Mouse (Mus musculus) ES-E14 (cell line): ENCODE results near the gene Slc41a3.

Source experiments
- CHD2 ChIP-seq: IDR thresholded peaks from 2 replicates; pipeline ENCODE4 v1.6.1; 2014; ENCODE audit warnings: mild to moderate bottlenecking, low read depth, low read length, inconsistent platforms
- HCFC1 ChIP-seq: IDR thresholded peaks from 2 replicates; pipeline ENCODE4 v1.6.1; 2012; ENCODE audit warnings: low read length, inconsistent platforms, borderline replicate concordance; ENCODE audit not compliant: insufficient read depth

DNA sequence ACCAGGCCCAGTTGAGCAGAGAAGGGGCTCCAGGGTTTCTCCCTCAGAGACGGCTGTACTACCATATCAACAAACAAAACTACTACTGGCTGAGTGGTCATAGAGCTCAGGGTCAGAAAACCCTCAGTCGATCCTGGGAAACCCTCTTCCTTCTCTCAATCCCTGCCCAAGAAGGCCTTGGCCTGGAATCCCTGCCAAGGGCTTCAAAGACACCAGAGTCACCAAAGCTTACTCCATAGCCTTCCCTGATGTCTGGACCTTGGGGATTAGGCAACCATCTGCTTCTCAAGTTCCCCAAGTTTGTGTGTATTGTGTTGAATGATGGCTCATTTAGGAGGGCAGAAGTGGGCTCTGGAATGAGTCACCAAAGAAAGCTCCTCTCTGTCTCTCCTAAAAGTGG, 87.4 kb downstream of the Slc41a3 start:
- TF ChIP-seq HCFC1 (no peak), CHD2 (no peak)
